Mouse (Mus musculus) cerebellum, adult 18-20 months (tissue): Measurements from ENCODE around the gene Clasp2.
A peak's percentile ranks its signal among the peaks of the same experiment; 100 is the strongest.
"Not testable (repeated sequence)": the region's sequence is repeated elsewhere in the genome, so short reads cannot be mapped to it uniquely, and the experiment has no call there.

ENCODE experiments used
- DNase-seq, 2 experiments: peaks; one replicate each; pipeline ENCODE4 v3.0.0; 2021

Clasp2 gene

DNA sequence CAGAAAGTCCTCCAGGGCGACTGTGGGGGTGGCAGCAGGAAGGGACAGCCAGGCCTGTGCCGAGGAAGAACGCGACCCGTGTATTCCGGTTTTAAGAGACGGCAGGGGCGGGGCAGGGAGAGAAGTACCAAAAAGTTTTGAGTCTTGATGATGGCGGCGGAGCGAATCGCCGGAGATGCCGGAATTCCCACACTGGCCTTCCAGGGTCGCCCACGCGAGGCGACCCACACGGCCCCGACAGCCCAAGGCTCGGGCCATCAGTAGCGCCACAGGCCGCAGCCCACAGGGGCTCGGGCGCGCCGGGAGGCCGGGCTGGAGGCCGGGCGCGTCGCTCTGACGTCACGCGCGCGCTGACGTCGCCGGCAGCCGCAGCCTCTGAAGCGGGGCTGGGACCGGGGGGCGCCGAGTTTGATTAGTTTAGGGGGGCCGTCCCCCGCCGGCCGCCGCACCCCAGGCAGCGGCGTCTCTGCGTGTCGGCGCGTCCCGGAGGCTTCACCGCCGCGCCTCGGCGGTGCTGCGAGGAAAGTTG lies at the start of gene Clasp2:
Clasp2 (plus strand) TSS at position 366 of the 529 bp plus-strand sequence.
- DNase-seq: peak; percentile 53 to 80

GRCm38 (mm10) chr9:113701441-113702160 lies 39.7 kb upstream of the Clasp2 start:
- DNase-seq: no peak

DNA sequence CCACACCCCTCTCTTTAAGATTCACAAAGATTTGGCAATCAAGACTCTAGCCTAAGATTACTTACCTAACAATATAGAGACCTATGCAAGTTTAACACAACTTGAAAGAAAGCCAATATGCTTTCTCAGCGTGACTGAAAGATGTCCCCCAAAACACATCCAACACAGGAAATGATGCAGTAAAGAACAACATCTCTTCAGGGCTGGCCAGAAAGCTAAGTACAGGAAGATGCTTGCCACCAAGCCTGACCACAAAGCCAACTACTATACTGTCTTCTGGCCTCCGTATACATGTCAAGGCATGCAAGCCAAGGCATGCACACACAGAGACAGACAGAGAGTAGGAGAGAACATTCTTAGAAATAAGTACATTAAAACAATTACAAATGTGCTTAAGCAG lies 35.2 kb upstream of the Clasp2 start:
- no peak for DNase-seq

GRCm38 (mm10) chr9:113706841-113707240 lies 34.4 kb upstream of the Clasp2 start:
- DNase-seq: no peak

GRCm38 (mm10) chr9:113707481-113708360 lies 33.6 kb upstream of the Clasp2 start, which contains the start of gene Pdcd6ip:
Pdcd6ip (minus strand) TSS chr9:113708259.
- DNase-seq: peak; percentile 92 to 97

DNA sequence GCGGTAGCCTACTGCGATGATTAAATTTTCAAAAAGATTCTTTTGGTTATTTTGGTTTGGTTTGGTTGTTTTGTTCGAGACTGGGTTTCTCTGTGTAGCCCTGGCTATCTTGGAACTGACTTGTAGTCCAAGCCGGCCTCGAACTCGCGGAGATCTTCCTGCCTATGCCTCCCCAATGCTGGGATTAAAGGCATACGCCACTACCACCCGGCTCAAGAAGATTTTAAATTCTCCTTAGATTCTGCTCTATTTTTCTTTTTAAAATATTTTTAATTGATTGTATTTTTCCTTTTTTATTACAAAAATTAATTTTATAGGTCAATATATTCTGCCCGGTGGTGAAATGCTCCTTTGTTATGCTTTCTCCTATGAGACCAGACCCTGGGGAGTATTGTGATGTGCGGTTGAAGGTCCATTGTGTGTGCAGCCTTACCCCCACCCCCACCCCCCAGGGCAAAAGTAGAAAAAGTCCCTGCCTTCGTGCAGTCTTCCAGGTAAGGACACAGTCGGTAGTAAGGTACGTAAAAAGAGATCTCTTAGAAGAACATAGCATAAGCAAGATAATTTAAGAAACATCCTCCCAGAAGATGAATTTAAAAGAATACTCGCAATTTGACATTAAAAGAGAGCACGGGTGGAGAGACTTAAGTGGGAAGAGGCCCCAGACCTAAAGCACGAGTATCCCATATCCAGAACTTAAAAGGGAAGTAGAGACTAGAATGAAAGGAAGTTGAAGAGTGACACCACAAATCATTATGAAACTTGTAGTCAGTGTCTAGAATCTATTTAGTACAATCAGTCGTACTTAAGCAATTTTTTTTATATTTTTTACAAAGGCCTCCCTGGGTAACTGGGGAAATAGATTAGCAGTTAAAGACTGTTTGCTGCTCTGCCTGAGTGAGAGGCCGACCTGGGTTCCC lies 32.7 kb upstream of the Clasp2 start:
- DNase-seq: no peak

DNA sequence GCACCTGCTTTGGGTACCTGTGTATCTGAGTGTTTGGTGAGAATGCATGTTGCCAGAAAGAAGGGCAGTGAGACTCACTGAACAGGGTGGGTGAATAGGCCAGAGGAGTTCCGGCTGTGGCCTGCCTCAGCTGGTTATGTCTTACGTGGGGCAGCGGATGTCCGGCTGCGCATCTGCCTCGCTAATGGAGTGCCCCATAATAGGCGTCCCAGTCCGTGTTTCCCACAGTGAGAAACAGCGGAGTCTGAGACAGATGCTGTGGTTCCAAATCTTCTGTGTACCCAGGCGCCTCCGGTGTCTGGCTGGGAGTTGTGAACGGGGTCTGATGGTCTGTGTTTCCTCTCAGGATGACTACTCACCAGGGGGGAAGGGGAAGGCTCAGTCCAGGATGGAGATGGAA lies 30.4 kb upstream of the Clasp2 start:
- DNase-seq: no peak

DNA sequence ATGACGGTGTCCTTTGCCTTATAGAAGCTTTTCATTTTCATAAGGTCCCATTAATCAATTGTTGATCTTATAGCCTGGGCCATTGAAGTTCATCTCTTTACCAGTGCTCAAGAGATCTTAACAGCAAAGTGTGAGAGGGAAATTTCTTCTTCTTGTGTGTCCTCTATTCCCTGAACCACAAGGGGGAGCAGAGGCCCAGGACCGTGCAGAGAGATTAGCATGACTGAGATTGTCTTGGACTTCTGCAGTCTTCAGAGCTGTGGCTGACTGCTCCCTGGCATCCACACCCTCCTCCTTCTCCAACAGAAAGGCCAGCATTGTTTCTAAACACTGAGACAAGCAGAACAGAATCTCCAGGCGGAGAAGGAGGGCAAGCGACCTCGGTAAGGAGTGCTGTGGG lies 22.2 kb upstream of the Clasp2 start:
- peak in 1 of 2 experiments; percentile 21 for DNase-seq

DNA sequence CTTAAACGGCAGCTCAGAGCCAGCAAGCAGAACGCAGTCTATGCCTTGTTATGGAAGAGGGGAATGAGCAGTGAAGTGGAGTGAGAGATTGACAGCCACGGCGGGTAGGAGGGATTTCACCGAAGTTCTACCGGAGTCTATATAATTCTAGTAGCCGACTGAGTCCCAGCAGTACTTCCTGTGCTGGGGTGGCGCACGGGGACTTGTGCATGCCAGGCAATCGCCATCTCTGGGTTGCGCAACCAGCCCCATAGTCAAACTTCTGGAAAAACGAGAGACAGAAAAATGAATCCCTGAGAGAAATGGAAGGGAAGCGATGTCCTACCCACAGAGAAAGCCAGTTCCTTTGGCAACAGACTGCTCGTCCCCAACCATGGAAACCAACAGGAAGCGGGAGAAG lies 16.6 kb upstream of the Clasp2 start:
- no peak for DNase-seq

- not testable (repeated sequence) for DNase-seq
Measured at GRCm38 (mm10) chr9:113725609-113726008, 15.7 kb upstream of the Clasp2 start.

- DNase-seq: no peak
Measured at GRCm38 (mm10) chr9:113726131-113726530, 15.1 kb upstream of the Clasp2 start.

DNA sequence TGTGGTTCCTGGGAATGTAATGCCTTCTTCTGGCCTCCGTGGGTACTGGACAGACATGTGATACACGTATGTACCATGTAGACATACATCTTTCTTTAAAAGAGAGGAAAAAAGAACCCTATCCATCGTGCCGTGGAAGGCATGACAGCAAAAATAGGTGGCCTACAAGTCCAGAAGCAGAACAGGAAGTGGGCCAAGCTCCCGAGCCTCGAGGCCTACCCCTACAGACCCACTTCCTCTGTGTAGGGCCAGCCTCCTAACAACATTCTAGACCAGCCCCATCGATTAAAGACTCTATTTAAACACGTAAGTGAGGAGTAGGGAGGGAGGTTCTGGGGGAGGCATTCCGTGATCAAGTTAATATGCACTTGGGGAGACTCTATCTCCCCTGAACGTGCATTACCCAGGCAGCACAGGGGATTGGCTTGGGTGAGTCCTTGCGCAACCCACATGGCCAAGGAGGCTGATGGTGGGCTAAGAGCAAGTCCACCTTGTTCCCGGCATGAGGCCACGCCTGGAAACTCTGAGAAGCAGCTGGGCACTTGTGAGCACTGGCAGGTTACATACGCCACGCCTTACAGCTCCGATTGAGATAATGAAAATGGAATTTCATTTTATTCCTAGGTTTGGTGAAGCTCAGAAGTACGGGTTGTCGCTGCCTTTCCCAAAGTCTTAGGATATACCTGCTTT lies 14.1 kb upstream of the Clasp2 start:
- no peak for DNase-seq

GRCm38 (mm10) chr9:113731540-113731939 lies 9.7 kb upstream of the Clasp2 start:
- DNase-seq: no peak

DNA sequence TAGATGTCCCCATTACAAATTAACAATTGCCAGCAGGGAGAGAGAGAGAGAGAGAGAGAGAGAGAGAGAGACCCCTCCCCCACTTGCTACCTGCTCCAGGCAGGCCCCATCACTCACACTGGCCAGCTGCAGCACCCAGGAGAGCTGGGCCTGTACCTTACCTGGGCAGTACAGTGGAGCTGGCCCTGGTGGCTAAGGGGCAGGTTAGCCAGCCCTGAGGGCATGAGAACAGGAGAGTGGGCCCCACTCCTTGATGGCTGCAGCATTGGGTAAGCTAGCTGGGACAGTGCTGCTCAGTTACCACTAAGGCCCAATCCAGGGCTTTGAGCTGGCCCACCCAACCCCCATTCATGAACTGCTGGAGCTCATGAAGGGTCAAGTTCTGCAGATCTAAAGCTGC lies 5.4 kb upstream of the Clasp2 start:
- DNase-seq: no peak

DNA sequence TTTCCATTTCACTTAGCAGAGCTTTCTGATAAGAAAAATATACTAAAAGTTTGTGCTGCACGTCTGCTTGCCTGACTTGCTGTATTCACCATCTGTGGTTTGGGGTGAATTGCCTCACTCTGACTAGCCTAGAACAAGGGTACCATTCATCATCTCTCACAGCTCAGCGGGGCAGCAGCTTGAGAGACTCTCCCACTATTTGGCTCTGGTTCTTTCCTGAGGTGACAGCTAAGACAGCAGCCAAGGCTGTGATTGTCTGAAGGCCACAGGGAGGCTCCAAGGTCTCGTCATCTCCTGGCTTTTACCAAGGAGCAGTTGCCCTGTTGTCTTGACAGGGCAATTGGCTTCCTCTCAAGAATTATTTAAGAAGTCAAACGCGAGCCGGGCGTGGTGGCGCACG lies 3.3 kb upstream of the Clasp2 start:
- DNase-seq: peak in 1 of 2 experiments; percentile 20

GRCm38 (mm10) chr9:113738941-113739340 lies 2.3 kb upstream of the Clasp2 start:
- DNase-seq: no peak

GRCm38 (mm10) chr9:113741637-113742137 lies 414 bp downstream of the Clasp2 start:
- peak; percentile 43 to 61 for DNase-seq

GRCm38 (mm10) chr9:113742361-113742794 lies 1.1 kb downstream of the Clasp2 start:
- peak; percentile 34 to 39 for DNase-seq

GRCm38 (mm10) chr9:113743291-113743690 lies 2.0 kb downstream of the Clasp2 start:
- DNase-seq: no peak

GRCm38 (mm10) chr9:113749356-113749755 lies 8.1 kb downstream of the Clasp2 start:
- no peak for DNase-seq

DNA sequence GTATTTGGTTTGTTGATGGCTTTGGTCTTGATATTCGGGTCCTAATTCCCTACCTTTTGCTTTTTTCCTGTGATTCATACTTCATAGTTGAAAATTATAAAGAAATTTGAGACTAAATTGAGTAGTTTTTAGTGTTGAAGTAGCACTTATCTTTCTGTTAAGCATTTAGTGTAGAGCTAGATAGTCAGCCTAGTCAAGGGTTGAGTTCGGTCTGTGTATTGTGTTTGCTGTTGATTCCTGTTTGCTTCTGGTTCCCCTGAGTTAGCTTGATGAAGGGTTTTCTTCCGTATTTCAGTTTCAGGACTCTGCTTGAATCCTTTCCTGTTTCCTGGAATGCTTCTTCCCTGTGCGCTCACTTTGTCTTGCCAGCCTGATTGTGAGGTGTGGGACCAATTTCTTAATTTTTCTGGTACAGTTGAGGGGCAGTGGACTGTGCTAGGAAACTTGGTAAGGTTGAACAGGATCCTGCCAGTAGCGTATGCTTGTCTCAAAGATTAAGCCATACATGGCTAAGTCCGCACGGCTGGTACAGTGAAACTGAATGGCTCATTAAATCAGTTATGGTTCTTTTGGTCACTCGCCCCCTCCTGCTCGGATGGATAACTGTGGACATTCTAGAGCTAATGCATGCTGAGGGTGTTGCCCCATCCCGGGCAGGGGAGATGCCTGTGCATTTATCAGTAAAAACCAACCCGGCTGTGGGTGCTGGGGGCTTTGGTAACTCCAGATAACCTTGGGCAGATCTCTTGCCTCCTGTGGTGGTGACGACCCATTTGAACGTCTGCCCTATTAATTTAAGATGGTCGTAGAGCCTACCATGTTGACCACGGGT lies 14.8 kb downstream of the Clasp2 start:
- DNase-seq: no peak
